Mouse (Mus musculus): ENCODE results near the gene Pla2g6. TPM values are rescaled to one million over a fixed set of nuclear protein-coding genes. Genes with fewer than 3 reads are reported as not detected.

Pla2g6 gene
- polyA plus RNA-seq, 1 experiment from 2014 or later = 18.8 TPM

GRCm38 (mm10) chr15:79303725-79304124, 24.5 kb downstream of the Pla2g6 start:
- peaks cover 13% of the 10 kb centered on the region for H3K36me3 ChIP-seq (replicated peaks; ENCODE audit: insufficient read depth, low read length)

GRCm38 (mm10) chr15:79299563-79300155, 28.5 kb downstream of the Pla2g6 start:
- Histone ChIP-seq H3K9ac (replicated peaks) (no peak overlapping the region), H3K27me3 (ENCODE audit: insufficient read depth, low read length) (no peaks in the 10 kb centered on the region), H3K4me2 (ENCODE audit: low read depth, low read length) (no peak overlapping the region), H3K27ac (ENCODE audit: low read depth) (no peak overlapping the region), H3K36me3 (replicated peaks; ENCODE audit: insufficient read depth, low read length) (peaks cover 5% of the 10 kb centered on the region; the same call in 1 of the 2 replicates), H3K4me1 (ENCODE audit: insufficient read depth) (no peaks in the 10 kb centered on the region), H3K4me3 (ENCODE audit: low read depth, low read length) (no peak overlapping the region), H3K9me3 (ENCODE audit: low read length) (no peaks in the 10 kb centered on the region)
- DNase-seq (no peak), ATAC-seq (no peak)
- no peak for TF ChIP-seq CTCF (IDR thresholded peaks at IDR 0.05; ENCODE audit: low read depth)
- TF ChIP-seq EP300 (IDR thresholded peaks at IDR 0.05; ENCODE audit: low read depth) = no peak
- WGBS (ENCODE audit: insufficient replicate concordance) = 85% methylated on average over 2 of the region's 2 CpGs

More at GRCm38 (mm10) chr15:79303725-79304124, 24.5 kb downstream of the Pla2g6 start:
- Histone ChIP-seq H3K27me3 (ENCODE audit: insufficient read depth, low read length) (no peaks in the 10 kb centered on the region), H3K9me3 (ENCODE audit: low read length) (no peaks in the 10 kb centered on the region), H3K4me2 (ENCODE audit: low read depth, low read length) (no peak overlapping the region), H3K9ac (replicated peaks) (no peak overlapping the region), H3K4me3 (ENCODE audit: low read depth, low read length) (no peak overlapping the region), H3K27ac (ENCODE audit: low read depth) (no peak overlapping the region), H3K4me1 (ENCODE audit: insufficient read depth) (no peaks in the 10 kb centered on the region)
- TF ChIP-seq EP300 (IDR thresholded peaks at IDR 0.05; ENCODE audit: low read depth) = no peak
- no peak for TF ChIP-seq CTCF (IDR thresholded peaks at IDR 0.05; ENCODE audit: low read depth)
- WGBS (ENCODE audit: insufficient replicate concordance) = 79% methylated on average over 8 of the region's 8 CpGs
- no peak for DNase-seq
- ATAC-seq = no peak

DNA sequence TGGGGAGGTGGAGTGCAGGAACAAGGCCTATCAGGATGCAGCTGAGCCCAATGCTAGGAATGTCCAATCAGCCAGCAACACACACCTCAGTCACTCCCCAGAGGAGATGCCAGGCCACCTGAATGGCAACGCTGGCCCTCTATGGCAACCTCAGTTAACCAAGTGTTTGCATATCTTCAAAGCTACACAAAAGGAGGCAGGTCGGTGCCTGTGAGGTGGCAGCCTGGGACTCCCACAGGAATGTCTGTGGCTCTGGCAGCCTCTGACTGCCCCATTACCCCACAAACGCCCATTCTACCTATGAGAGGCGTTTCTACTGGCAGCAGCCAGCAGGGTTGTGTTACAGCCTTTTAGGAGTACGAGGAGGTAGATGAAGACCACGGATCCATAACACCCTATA, 29.6 kb downstream of the Pla2g6 start:
- DNase-seq = no peak
- Histone ChIP-seq H3K4me3 (ENCODE audit: low read depth, low read length) (no peak overlapping the region), H3K4me1 (ENCODE audit: insufficient read depth) (no peaks in the 10 kb centered on the region), H3K4me2 (ENCODE audit: low read depth, low read length) (no peak overlapping the region), H3K9ac (replicated peaks) (no peak overlapping the region), H3K9me3 (ENCODE audit: low read length) (no peaks in the 10 kb centered on the region), H3K27me3 (ENCODE audit: insufficient read depth, low read length) (no peaks in the 10 kb centered on the region), H3K27ac (ENCODE audit: low read depth) (no peak overlapping the region), H3K36me3 (replicated peaks; ENCODE audit: insufficient read depth, low read length) (peaks cover 7% of the 10 kb centered on the region; the same call in 1 of the 2 replicates)
- ATAC-seq = no peak
- 85% methylated on average over 6 of the region's 6 CpGs for WGBS (ENCODE audit: insufficient replicate concordance)
- no peak for TF ChIP-seq EP300 (IDR thresholded peaks at IDR 0.05; ENCODE audit: low read depth)
- no peak for TF ChIP-seq CTCF (IDR thresholded peaks at IDR 0.05; ENCODE audit: low read depth)

DNA sequence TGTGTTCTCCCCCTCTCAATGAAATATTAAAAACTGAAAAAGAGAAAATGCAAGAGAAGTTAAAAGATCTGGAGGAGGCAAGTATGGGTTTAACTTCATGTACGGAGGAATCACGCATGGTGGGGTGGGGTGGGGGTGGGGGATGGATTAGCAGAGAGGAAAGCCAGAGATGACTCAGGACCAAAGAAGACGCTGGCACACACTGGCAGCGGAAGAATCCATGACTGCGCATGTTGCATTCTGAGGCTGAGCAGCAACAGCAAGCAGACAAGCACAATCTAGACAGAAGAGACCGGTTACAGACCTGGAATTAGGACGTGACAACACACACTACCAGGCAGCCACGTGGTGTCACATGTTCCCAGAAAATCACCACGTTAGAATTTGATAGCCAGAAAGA, 35.4 kb downstream of the Pla2g6 start:
- Histone ChIP-seq H3K27me3 (ENCODE audit: insufficient read depth, low read length) (no peaks in the 10 kb centered on the region), H3K4me3 (ENCODE audit: low read depth, low read length) (no peak overlapping the region), H3K27ac (ENCODE audit: low read depth) (no peak overlapping the region), H3K4me2 (ENCODE audit: low read depth, low read length) (no peak overlapping the region), H3K9me3 (ENCODE audit: low read length) (no peaks in the 10 kb centered on the region), H3K4me1 (ENCODE audit: insufficient read depth) (no peaks in the 10 kb centered on the region), H3K36me3 (replicated peaks; ENCODE audit: insufficient read depth, low read length) (peaks cover 9% of the 10 kb centered on the region; the same call in 1 of the 2 replicates), H3K9ac (replicated peaks) (no peak overlapping the region)
- WGBS (ENCODE audit: insufficient replicate concordance) = 84% methylated on average over 9 of the region's 9 CpGs
- no peak for DNase-seq
- no peak for ATAC-seq
- TF ChIP-seq EP300 (IDR thresholded peaks at IDR 0.05; ENCODE audit: low read depth) (no peak), CTCF (IDR thresholded peaks at IDR 0.05; ENCODE audit: low read depth) (no peak)

- no peak overlapping the region for H3K27ac ChIP-seq (ENCODE audit: low read depth)
- no peak for ATAC-seq
- no peaks in the 10 kb centered on the region for H3K27me3 ChIP-seq (ENCODE audit: insufficient read depth, low read length)
- 80% methylated on average over 3 of the region's 3 CpGs for WGBS (ENCODE audit: insufficient replicate concordance)
- H3K4me2 ChIP-seq (ENCODE audit: low read depth, low read length) = no peak overlapping the region
- H3K9ac ChIP-seq (replicated peaks) = no peak overlapping the region
- peaks cover 11% of the 10 kb centered on the region; the same call in 1 of the 2 replicates for H3K36me3 ChIP-seq (replicated peaks; ENCODE audit: insufficient read depth, low read length)
- no peak for DNase-seq
- H3K4me1 ChIP-seq (ENCODE audit: insufficient read depth) = no peaks in the 10 kb centered on the region
- H3K9me3 ChIP-seq (ENCODE audit: low read length) = no peaks in the 10 kb centered on the region
- H3K4me3 ChIP-seq (ENCODE audit: low read depth, low read length) = no peak overlapping the region
- TF ChIP-seq EP300 (IDR thresholded peaks at IDR 0.05; ENCODE audit: low read depth) (no peak), CTCF (IDR thresholded peaks at IDR 0.05; ENCODE audit: low read depth) (peak; percentile 22; the same call in 1 of the 2 replicates)
Measured at GRCm38 (mm10) chr15:79290340-79290739, 37.9 kb downstream of the Pla2g6 start.

GRCm38 (mm10) chr15:79289441-79289840, 38.7 kb downstream of the Pla2g6 start:
- ATAC-seq (no peak), DNase-seq (no peak)
- Histone ChIP-seq H3K4me1 (ENCODE audit: insufficient read depth) (peaks cover 3% of the 10 kb centered on the region; the same call in 1 of the 2 replicates), H3K27me3 (ENCODE audit: insufficient read depth, low read length) (no peaks in the 10 kb centered on the region), H3K4me2 (ENCODE audit: low read depth, low read length) (no peak overlapping the region), H3K9me3 (ENCODE audit: low read length) (no peaks in the 10 kb centered on the region), H3K27ac (ENCODE audit: low read depth) (no peak overlapping the region), H3K9ac (replicated peaks) (no peak overlapping the region), H3K4me3 (ENCODE audit: low read depth, low read length) (no peak overlapping the region), H3K36me3 (replicated peaks; ENCODE audit: insufficient read depth, low read length) (peaks cover 11% of the 10 kb centered on the region; the same call in 1 of the 2 replicates)
- TF ChIP-seq CTCF (IDR thresholded peaks at IDR 0.05; ENCODE audit: low read depth) (no peak), EP300 (IDR thresholded peaks at IDR 0.05; ENCODE audit: low read depth) (no peak)
- WGBS (ENCODE audit: insufficient replicate concordance) = 83% methylated on average over 12 of the region's 12 CpGs
